Mouse (Mus musculus) liver, adult 2 months (tissue): ENCODE measurements around the gene 6030452D12Rik.

Experiments used
- CTCF ChIP-seq: fragments of 200-500 bp; IDR thresholded peaks from 2 replicates; pipeline ENCODE4 v1.5.1; 2011; ENCODE audit warnings: low read depth, low read length, control low read depth
- POLR2A ChIP-seq: fragments of 200-500 bp; IDR thresholded peaks from 2 replicates; pipeline ENCODE4 v1.6.1; 2011; ENCODE audit warnings: low read length, control low read depth; ENCODE audit not compliant: insufficient read depth; ENCODE audit errors: extremely low read depth

DNA sequence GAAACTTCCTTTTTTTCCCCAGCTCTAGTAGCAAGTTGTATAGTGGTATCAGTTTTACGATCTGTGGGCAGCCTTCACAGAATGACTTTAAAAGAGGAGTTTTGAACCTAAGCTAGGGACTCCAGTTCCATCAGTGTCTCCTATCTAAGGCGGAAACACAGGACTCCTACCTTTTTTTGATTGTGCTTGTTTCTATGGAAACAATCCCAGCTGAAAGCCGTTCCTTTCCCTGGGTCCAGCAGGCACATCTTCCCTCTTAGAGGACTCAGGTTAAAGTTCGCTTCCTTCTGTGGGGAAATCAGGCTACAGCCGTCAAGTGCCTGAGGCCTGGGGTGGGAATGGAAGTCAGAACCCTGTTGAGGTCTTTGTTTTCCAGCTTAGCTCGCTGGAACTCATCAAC, 26.4 kb downstream of the 6030452D12Rik start:
- TF ChIP-seq POLR2A (no peak), CTCF (no peak)
